Mouse (Mus musculus): Measurements from ENCODE around the gene Cetn4. TPM values are rescaled to one million over a fixed set of nuclear protein-coding genes. Genes with fewer than 3 reads are reported as not detected.

Gene Cetn4
- total RNA-seq (2018; cell fraction: chromatin; rRNA removed): under 1 TPM in 2 of 26 experiments, not detected in 24; 0.32 to 0.63 TPM
- 1 to 10 TPM in 11 of 26 experiments, under 1 TPM in 15; 0.29 to 1.9 (median 0.87) TPM for total RNA-seq (2018; cell fraction: cytosol; rRNA removed)
- 1 to 10 TPM in 3 of 26 experiments, under 1 TPM in 5, not detected in 18; 0.22 to 3.2 (median 0.68) TPM for total RNA-seq (2018; cell fraction: nucleus; rRNA removed)
- polyA plus RNA-seq (2018): 0.77 to 3.7 TPM (median 2.6 TPM) in 3 replicates

GRCm38 (mm10) chr3:37312370-37312941 lies at the start of gene Cetn4, which contains the start of gene Bbs12:
Gene Cetn4, minus strand, starts transcription at chr3:37312708.
Gene Bbs12, plus strand, starts transcription at chr3:37312554.
- H3K36me3 ChIP-seq (ENCODE audit: inconsistent target): no peaks in the 10 kb centered on the region
- peak within 1 kb of the TSS; percentile 48 for H3K4me3 ChIP-seq (ENCODE audit: inconsistent target)
- no peaks in the 10 kb centered on the region for H3K79me2 ChIP-seq (ENCODE audit: inconsistent target)
- peak within 1 kb of the TSS; percentile 31 for H3K27ac ChIP-seq
- WGBS (ENCODE audit: missing documents): under 1% methylated on average over 52 of the region's 54 CpGs

- Histone ChIP-seq H3K79me2 (ENCODE audit: inconsistent target) (no peaks in the 10 kb centered on the region), H3K27ac (no peak overlapping the region), H3K36me3 (ENCODE audit: inconsistent target) (no peaks in the 10 kb centered on the region), H3K4me3 (ENCODE audit: inconsistent target) (no peak overlapping the region)
- WGBS (ENCODE audit: missing documents): 17% methylated on average over 9 of the region's 9 CpGs
These were observed 48.2 kb upstream of the Cetn4 start for GRCm38 (mm10) chr3:37360729-37361128.

- no peak overlapping the region for H3K4me3 ChIP-seq (ENCODE audit: inconsistent target)
These were observed 42.2 kb upstream of the Cetn4 start for GRCm38 (mm10) chr3:37354737-37355136.

GRCm38 (mm10) chr3:37353951-37354481 lies 41.5 kb upstream of the Cetn4 start:
- Histone ChIP-seq H3K36me3 (ENCODE audit: inconsistent target) (no peaks in the 10 kb centered on the region), H3K79me2 (ENCODE audit: inconsistent target) (no peaks in the 10 kb centered on the region), H3K27ac (no peak overlapping the region), H3K4me3 (ENCODE audit: inconsistent target) (no peak overlapping the region)
- 94% methylated on average over 10 of the region's 10 CpGs for WGBS (ENCODE audit: missing documents)

More at GRCm38 (mm10) chr3:37354737-37355136, 42.2 kb upstream of the Cetn4 start:
- Histone ChIP-seq H3K36me3 (ENCODE audit: inconsistent target) (no peaks in the 10 kb centered on the region), H3K27ac (no peak overlapping the region), H3K79me2 (ENCODE audit: inconsistent target) (no peaks in the 10 kb centered on the region)
- 100% methylated on average over 1 of the region's 1 CpGs for WGBS (ENCODE audit: missing documents)

DNA sequence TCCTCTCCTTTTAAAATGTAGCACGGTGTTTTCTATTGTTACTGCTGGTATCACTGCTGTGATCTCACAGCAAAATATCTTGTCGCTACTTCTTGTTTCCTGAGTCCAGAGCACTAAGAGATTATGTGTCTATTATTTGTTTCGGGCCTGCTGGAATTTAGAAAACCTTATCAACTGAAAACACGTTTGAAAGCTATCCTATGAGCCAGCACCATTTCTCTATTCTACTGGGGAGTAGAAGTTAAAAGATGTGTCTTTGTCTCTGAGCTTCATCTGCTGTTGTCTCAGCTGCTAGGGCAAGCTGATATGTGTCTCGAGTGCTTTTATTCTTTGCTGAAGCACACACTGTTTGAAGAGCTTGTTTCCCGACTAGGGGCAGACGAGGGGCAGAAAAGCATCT lies 37.9 kb upstream of the Cetn4 start:
- Histone ChIP-seq H3K4me3 (ENCODE audit: inconsistent target) (no peak overlapping the region), H3K27ac (no peak overlapping the region)
- WGBS (ENCODE audit: missing documents): 77% methylated on average over 7 of the region's 7 CpGs

DNA sequence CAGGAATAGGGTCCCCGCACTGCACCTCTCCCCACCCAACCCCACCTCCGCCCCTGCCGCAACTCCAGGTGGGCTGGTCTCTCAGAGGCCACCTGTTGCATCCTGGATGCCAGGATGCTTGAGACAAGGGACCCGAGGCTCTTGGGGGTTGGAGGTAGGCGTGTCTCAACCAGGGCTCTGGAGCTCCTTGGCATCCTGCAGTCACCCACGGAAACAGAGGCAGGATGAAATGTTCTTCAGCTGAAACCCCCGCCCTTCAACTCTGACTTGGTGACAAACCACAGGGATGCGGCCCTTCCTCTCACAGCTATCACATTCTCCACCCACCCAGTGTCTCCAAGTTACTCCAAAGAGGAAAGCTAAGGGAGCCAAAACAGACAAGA lies 36.6 kb upstream of the Cetn4 start:
- no peaks in the 10 kb centered on the region for H3K36me3 ChIP-seq (ENCODE audit: inconsistent target)
- no peak overlapping the region for H3K4me3 ChIP-seq (ENCODE audit: inconsistent target)
- 28% methylated on average over 8 of the region's 8 CpGs for WGBS (ENCODE audit: missing documents)
- no peaks in the 10 kb centered on the region for H3K79me2 ChIP-seq (ENCODE audit: inconsistent target)
- no peak overlapping the region for H3K27ac ChIP-seq

More for the DNA sequence above, 37.9 kb upstream of the Cetn4 start:
- Histone ChIP-seq H3K36me3 (ENCODE audit: inconsistent target) (no peaks in the 10 kb centered on the region), H3K79me2 (ENCODE audit: inconsistent target) (no peaks in the 10 kb centered on the region)

DNA sequence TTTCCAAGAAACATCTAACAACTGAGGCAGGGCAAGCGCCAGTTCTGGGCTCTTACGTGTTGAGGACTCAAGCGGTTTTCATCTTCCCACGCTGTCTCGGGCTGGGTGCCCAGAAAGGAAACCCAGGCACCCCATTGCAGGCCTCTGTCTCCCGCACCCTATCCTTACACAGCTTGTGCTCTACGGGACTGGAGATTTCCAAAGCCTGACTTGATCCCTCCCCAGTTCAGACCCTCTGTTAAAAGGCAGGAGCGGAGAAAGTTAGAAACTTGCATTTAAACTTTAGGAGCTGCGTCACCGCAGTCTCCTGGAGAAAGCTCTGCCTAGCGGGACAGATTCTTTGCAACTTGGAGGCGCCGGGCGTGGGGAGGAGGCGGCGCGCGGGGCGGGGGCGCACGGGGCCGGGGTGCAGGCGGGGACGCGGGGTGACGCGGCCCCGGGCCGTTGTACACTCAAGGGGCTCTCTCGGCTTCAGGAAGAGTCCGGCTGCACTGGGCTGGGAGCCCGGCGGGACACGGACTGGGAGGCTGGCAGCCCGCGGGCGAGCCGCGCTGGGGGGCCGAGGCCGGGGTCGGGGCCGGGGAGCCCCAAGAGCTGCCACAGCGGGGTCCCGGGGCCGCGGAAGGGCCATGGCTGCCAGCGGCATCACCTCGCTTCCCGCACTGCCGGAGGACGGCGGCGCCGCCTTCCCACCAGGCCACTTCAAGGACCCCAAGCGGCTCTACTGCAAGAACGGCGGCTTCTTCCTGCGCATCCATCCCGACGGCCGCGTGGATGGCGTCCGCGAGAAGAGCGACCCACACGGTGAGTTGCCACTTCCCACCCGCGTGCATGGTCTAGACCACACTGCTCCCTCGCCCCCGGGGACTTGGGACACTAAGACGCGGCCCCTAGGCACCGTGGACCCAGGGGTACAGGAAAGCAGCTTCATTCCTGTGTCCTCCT lies 36.0 kb upstream of the Cetn4 start, which contains the start of gene Fgf2:
Gene Fgf2, plus strand, starts transcription at position 126 of the 945 bp plus-strand sequence.
- Histone ChIP-seq H3K36me3 (ENCODE audit: inconsistent target) (no peaks in the 10 kb centered on the region), H3K79me2 (ENCODE audit: inconsistent target) (no peaks in the 10 kb centered on the region), H3K27ac (no peak within 1 kb of the TSS), H3K4me3 (ENCODE audit: inconsistent target) (no peak within 1 kb of the TSS)
- 1% methylated on average over 69 of the region's 75 CpGs for WGBS (ENCODE audit: missing documents)

DNA sequence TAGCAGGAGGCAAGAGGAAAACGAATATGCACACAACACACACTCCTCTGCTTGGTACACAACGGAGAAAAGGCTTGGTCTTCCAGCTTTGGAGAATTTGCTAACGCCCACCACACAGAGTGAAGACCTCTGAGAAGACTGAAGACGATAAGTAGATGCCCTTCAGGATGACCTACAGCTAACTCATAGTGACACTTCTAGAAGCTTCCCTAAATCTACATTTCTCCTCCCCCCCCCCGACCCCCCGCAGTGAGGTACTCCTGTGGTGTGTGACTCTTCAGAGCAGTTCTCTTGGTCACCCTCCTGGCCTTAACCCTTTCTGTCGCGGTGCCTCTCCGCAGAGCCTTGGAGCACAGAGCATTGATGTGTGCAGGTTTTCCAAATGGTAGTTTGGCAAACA lies 35.2 kb upstream of the Cetn4 start:
- no peaks in the 10 kb centered on the region for H3K79me2 ChIP-seq (ENCODE audit: inconsistent target)
- H3K4me3 ChIP-seq (ENCODE audit: inconsistent target): no peak overlapping the region
- 43% methylated on average over 8 of the region's 9 CpGs for WGBS (ENCODE audit: missing documents)
- no peak overlapping the region for H3K27ac ChIP-seq
- H3K36me3 ChIP-seq (ENCODE audit: inconsistent target): no peaks in the 10 kb centered on the region

- Histone ChIP-seq H3K36me3 (ENCODE audit: inconsistent target) (no peaks in the 10 kb centered on the region), H3K79me2 (ENCODE audit: inconsistent target) (no peaks in the 10 kb centered on the region), H3K27ac (no peak overlapping the region), H3K4me3 (ENCODE audit: inconsistent target) (no peak overlapping the region)
- WGBS (ENCODE audit: missing documents): 90% methylated on average over 5 of the region's 5 CpGs
These were observed 30.3 kb upstream of the Cetn4 start for GRCm38 (mm10) chr3:37342811-37343210.

GRCm38 (mm10) chr3:37341110-37341509 lies 28.6 kb upstream of the Cetn4 start:
- Histone ChIP-seq H3K79me2 (ENCODE audit: inconsistent target) (no peaks in the 10 kb centered on the region), H3K4me3 (ENCODE audit: inconsistent target) (no peak overlapping the region), H3K36me3 (ENCODE audit: inconsistent target) (no peaks in the 10 kb centered on the region), H3K27ac (no peak overlapping the region)
- 76% methylated on average over 5 of the region's 5 CpGs for WGBS (ENCODE audit: missing documents)

- no peak overlapping the region for H3K27ac ChIP-seq
- H3K4me3 ChIP-seq (ENCODE audit: inconsistent target): no peak overlapping the region
- no peaks in the 10 kb centered on the region for H3K79me2 ChIP-seq (ENCODE audit: inconsistent target)
- H3K36me3 ChIP-seq (ENCODE audit: inconsistent target): no peaks in the 10 kb centered on the region
- 93% methylated on average over 4 of the region's 4 CpGs for WGBS (ENCODE audit: missing documents)
These were observed 21.5 kb upstream of the Cetn4 start for GRCm38 (mm10) chr3:37334053-37334452.

- no peak overlapping the region for H3K4me3 ChIP-seq (ENCODE audit: inconsistent target)
- 19% methylated on average over 6 of the region's 6 CpGs for WGBS (ENCODE audit: missing documents)
- H3K36me3 ChIP-seq (ENCODE audit: inconsistent target): no peaks in the 10 kb centered on the region
- no peaks in the 10 kb centered on the region for H3K79me2 ChIP-seq (ENCODE audit: inconsistent target)
- no peak overlapping the region for H3K27ac ChIP-seq
These were observed 19.5 kb upstream of the Cetn4 start for GRCm38 (mm10) chr3:37331999-37332449.

DNA sequence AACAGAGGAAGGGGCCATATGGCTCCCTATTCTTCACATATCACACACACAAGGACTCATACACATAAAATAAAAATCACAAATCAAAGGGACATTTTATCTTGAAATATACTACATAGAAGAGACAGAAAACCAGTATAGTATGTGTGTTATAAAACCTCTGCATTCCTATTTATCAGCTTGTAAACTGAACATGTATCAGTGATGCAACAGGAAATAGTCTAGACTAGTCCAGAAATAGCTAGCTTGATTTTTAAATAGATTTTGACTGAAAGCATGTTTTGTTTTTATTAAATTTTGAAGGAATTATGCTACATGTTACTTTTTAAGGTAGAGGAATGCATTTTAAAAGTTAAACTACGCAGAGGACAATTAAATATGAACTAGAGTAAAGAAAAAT lies 17.5 kb upstream of the Cetn4 start:
- no peaks in the 10 kb centered on the region for H3K36me3 ChIP-seq (ENCODE audit: inconsistent target)
- H3K4me3 ChIP-seq (ENCODE audit: inconsistent target): no peak overlapping the region
- H3K79me2 ChIP-seq (ENCODE audit: inconsistent target): no peaks in the 10 kb centered on the region
- 87% methylated on average over 1 of the region's 1 CpGs for WGBS (ENCODE audit: missing documents)
- no peak overlapping the region for H3K27ac ChIP-seq

DNA sequence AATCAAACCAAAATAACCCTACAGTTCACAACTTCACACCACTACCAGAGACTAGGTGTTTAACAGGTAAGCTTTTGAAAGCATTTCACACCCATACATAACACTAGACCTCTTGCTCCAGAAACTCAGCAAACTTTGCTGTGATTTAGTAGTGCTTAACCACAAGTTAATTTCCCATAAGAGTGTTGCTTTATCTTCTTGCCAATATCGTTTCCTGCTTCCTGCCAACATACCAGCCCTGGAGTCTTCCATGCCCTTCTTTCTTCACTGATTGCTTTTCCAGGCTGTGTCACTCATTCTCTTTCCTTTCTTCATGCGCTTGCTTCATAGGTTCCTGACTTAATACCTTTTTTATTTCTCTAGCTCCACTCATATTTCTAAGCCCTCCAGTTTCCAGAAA lies 16.0 kb upstream of the Cetn4 start:
- H3K27ac ChIP-seq: no peak overlapping the region
- no peak overlapping the region for H3K4me3 ChIP-seq (ENCODE audit: inconsistent target)
- H3K36me3 ChIP-seq (ENCODE audit: inconsistent target): no peaks in the 10 kb centered on the region
- 23% methylated on average over 2 of the region's 2 CpGs for WGBS (ENCODE audit: missing documents)
- no peaks in the 10 kb centered on the region for H3K79me2 ChIP-seq (ENCODE audit: inconsistent target)

Measured in macrophage (primary cell).